Mouse (Mus musculus) embryonic facial prominence, embryonic 12.5 days (tissue): ENCODE results near the gene Gpr18. TPM values are rescaled to one million over a fixed set of nuclear protein-coding genes. Genes with fewer than 3 reads are reported as not detected.

ENCODE experiments used
- ATAC-seq: fragments of 200-750 bp; cut with Nextera tagmentation; 2 replicates; pipeline ENCODE4 v1.8.0; 2017; ENCODE audit not compliant: insufficient number of reproducible peaks, insufficient read depth, low FRiP score, low TSS enrichment
- H3K27ac ChIP-seq: fragments of 300-500 bp; sonication (generic); 2 replicates; pipeline ENCODE4 v1.5.1; 2016; ENCODE audit warnings: mild to moderate bottlenecking
- H3K27me3 ChIP-seq: fragments of 300-500 bp; sonication (generic); 2 replicates; pipeline ENCODE4 v1.6.1; 2016; ENCODE audit warnings: mild to moderate bottlenecking, moderate library complexity
- H3K36me3 ChIP-seq: fragments of 300-500 bp; sonication (generic); 2 replicates; pipeline ENCODE4 v1.6.1; 2016; ENCODE audit warnings: mild to moderate bottlenecking
- H3K4me1 ChIP-seq: fragments of 300-500 bp; sonication (generic); 2 replicates; pipeline ENCODE4 v1.6.1; 2016
- H3K4me2 ChIP-seq: fragments of 300-500 bp; sonication (generic); replicated peaks from 2 replicates; pipeline ENCODE4 v1.6.1; 2016; ENCODE audit warnings: mild to moderate bottlenecking, moderate library complexity
- H3K4me3 ChIP-seq: fragments of 300-500 bp; sonication (generic); 2 replicates; pipeline ENCODE4 v1.5.1; 2016; ENCODE audit warnings: mild to moderate bottlenecking
- H3K9ac ChIP-seq: fragments of 300-500 bp; sonication (generic); 2 replicates; pipeline ENCODE4 v1.6.1; 2016; ENCODE audit warnings: mild to moderate bottlenecking, moderate library complexity
- H3K9me3 ChIP-seq: fragments of 300-500 bp; sonication (generic); 2 replicates; pipeline ENCODE4 v1.6.1; 2016; ENCODE audit warnings: mild to moderate bottlenecking, moderate library complexity
- WGBS: fragments of 180-500 bp; shearing (Covaris S2); methylation state at CpG from one replicate; pipeline ENCODE4 v1.1.7; 2016; 5-methylcytosine and 5-hydroxymethylcytosine counted together
- polyA plus RNA-seq: library from polyadenylated mRNA; unstranded; fragments of >200 nt; fragmentation: Nextera tagmentation; extraction: Ambion mirVana; gene quantifications from 2 replicates; pipeline ENCODE4 v1.2.1, GENCODE M21; 2016

Gpr18 gene
- polyA plus RNA-seq, 1 experiment from 2014 or later: 0.49 TPM

- no peak for ATAC-seq
- Histone ChIP-seq H3K9me3 (peaks cover 7% of the 10 kb centered on the region; the same call in 1 of the 2 replicates), H3K4me3 (no peak overlapping the region), H3K9ac (no peak overlapping the region), H3K27me3 (no peaks in the 10 kb centered on the region), H3K4me1 (no peaks in the 10 kb centered on the region), H3K36me3 (peaks cover 18% of the 10 kb centered on the region), H3K27ac (no peak overlapping the region), H3K4me2 (no peak overlapping the region)
- WGBS: 91% methylated on average over 3 of the region's 3 CpGs
Observed at GRCm38 (mm10) chr14:121931594-121931993, 16.0 kb upstream of the Gpr18 start.

GRCm38 (mm10) chr14:121930731-121931383 lies 15.3 kb upstream of the Gpr18 start:
- Histone ChIP-seq H3K9me3 (peaks cover 7% of the 10 kb centered on the region; the same call in 1 of the 2 replicates), H3K4me1 (no peaks in the 10 kb centered on the region), H3K4me2 (no peak overlapping the region), H3K27me3 (no peaks in the 10 kb centered on the region), H3K9ac (no peak overlapping the region), H3K27ac (no peak overlapping the region), H3K36me3 (peaks cover 18% of the 10 kb centered on the region), H3K4me3 (no peak overlapping the region)
- no peak for ATAC-seq
- 83% methylated on average over 7 of the region's 7 CpGs for WGBS

GRCm38 (mm10) chr14:121929243-121929951 lies 13.8 kb upstream of the Gpr18 start:
- no peak overlapping the region for H3K27ac ChIP-seq
- H3K4me1 ChIP-seq: no peaks in the 10 kb centered on the region
- no peak overlapping the region for H3K4me3 ChIP-seq
- no peaks in the 10 kb centered on the region for H3K27me3 ChIP-seq
- H3K9me3 ChIP-seq: no peaks in the 10 kb centered on the region
- no peak for ATAC-seq
- WGBS: 87% methylated on average over 12 of the region's 12 CpGs
- H3K4me2 ChIP-seq: no peak overlapping the region
- H3K9ac ChIP-seq: no peak overlapping the region
- peaks cover 12% of the 10 kb centered on the region for H3K36me3 ChIP-seq

GRCm38 (mm10) chr14:121928375-121929137 lies 13.0 kb upstream of the Gpr18 start:
- Histone ChIP-seq H3K4me1 (no peaks in the 10 kb centered on the region), H3K36me3 (peaks cover 4% of the 10 kb centered on the region), H3K9me3 (no peaks in the 10 kb centered on the region), H3K27me3 (no peaks in the 10 kb centered on the region), H3K4me3 (no peak overlapping the region), H3K27ac (no peak overlapping the region), H3K4me2 (no peak overlapping the region), H3K9ac (no peak overlapping the region)
- no peak for ATAC-seq
- 68% methylated on average over 8 of the region's 8 CpGs for WGBS

- Histone ChIP-seq H3K9ac (no peak overlapping the region), H3K9me3 (no peaks in the 10 kb centered on the region), H3K27me3 (no peaks in the 10 kb centered on the region), H3K4me3 (no peak overlapping the region), H3K4me1 (no peaks in the 10 kb centered on the region), H3K36me3 (peaks cover 3% of the 10 kb centered on the region; the same call in 1 of the 2 replicates), H3K4me2 (no peak overlapping the region), H3K27ac (no peak overlapping the region)
- no peak for ATAC-seq
- 90% methylated on average over 8 of the region's 8 CpGs for WGBS
Observed at GRCm38 (mm10) chr14:121927451-121927850, 11.9 kb upstream of the Gpr18 start.

GRCm38 (mm10) chr14:121926901-121927300 lies 11.3 kb upstream of the Gpr18 start:
- no peak for ATAC-seq
- Histone ChIP-seq H3K4me2 (no peak overlapping the region), H3K4me1 (no peaks in the 10 kb centered on the region), H3K4me3 (no peak overlapping the region), H3K27me3 (no peaks in the 10 kb centered on the region), H3K9me3 (no peaks in the 10 kb centered on the region), H3K9ac (no peak overlapping the region), H3K27ac (no peak overlapping the region), H3K36me3 (no peaks in the 10 kb centered on the region)
- WGBS: 86% methylated on average over 6 of the region's 6 CpGs

- no peak overlapping the region for H3K4me2 ChIP-seq
- H3K36me3 ChIP-seq: no peaks in the 10 kb centered on the region; the same call in 1 of the 2 replicates
- H3K9ac ChIP-seq: no peak overlapping the region
- H3K27me3 ChIP-seq: no peaks in the 10 kb centered on the region
- H3K27ac ChIP-seq: no peak overlapping the region
- H3K9me3 ChIP-seq: no peaks in the 10 kb centered on the region
- 83% methylated on average over 6 of the region's 6 CpGs for WGBS
- H3K4me1 ChIP-seq: peaks cover 7% of the 10 kb centered on the region; the same call in 1 of the 2 replicates
- no peak for ATAC-seq
- H3K4me3 ChIP-seq: no peak overlapping the region
Observed at GRCm38 (mm10) chr14:121924876-121925275, 9.3 kb upstream of the Gpr18 start.

GRCm38 (mm10) chr14:121922731-121923130 lies 7.2 kb upstream of the Gpr18 start:
- no peak for ATAC-seq
- Histone ChIP-seq H3K4me2 (no peak overlapping the region), H3K36me3 (peaks cover 5% of the 10 kb centered on the region), H3K27me3 (no peaks in the 10 kb centered on the region), H3K4me3 (no peak overlapping the region), H3K27ac (no peak overlapping the region), H3K9me3 (no peaks in the 10 kb centered on the region), H3K9ac (no peak overlapping the region), H3K4me1 (peaks cover 7% of the 10 kb centered on the region; the same call in 1 of the 2 replicates)
- WGBS: 88% methylated on average over 4 of the region's 4 CpGs

- peaks cover 11% of the 10 kb centered on the region for H3K36me3 ChIP-seq
- no peak overlapping the region for H3K27ac ChIP-seq
- H3K4me3 ChIP-seq: no peak overlapping the region
- no peaks in the 10 kb centered on the region for H3K27me3 ChIP-seq
- peaks cover 7% of the 10 kb centered on the region; the same call in 1 of the 2 replicates for H3K4me1 ChIP-seq
- H3K9me3 ChIP-seq: no peaks in the 10 kb centered on the region
- no peak for ATAC-seq
- no peak overlapping the region for H3K9ac ChIP-seq
- no peak overlapping the region for H3K4me2 ChIP-seq
- 84% methylated on average over 4 of the region's 4 CpGs for WGBS
Observed at GRCm38 (mm10) chr14:121922016-121922415, 6.4 kb upstream of the Gpr18 start.

GRCm38 (mm10) chr14:121920511-121921124 lies 5.0 kb upstream of the Gpr18 start:
- WGBS: 83% methylated on average over 12 of the region's 12 CpGs
- Histone ChIP-seq H3K9me3 (no peaks in the 10 kb centered on the region), H3K4me1 (peaks cover 7% of the 10 kb centered on the region; the same call in 1 of the 2 replicates), H3K4me2 (no peak overlapping the region), H3K36me3 (peaks cover 21% of the 10 kb centered on the region), H3K27ac (peak overlapping the region; percentile 11; the same call in 1 of the 2 replicates), H3K4me3 (no peak overlapping the region), H3K9ac (no peak overlapping the region), H3K27me3 (no peaks in the 10 kb centered on the region)
- ATAC-seq: peak; percentile 35; the same call in 1 of the 2 replicates

- Histone ChIP-seq H3K4me1 (peaks cover 7% of the 10 kb centered on the region; the same call in 1 of the 2 replicates), H3K4me2 (no peak overlapping the region), H3K4me3 (no peak overlapping the region), H3K27me3 (no peaks in the 10 kb centered on the region), H3K9ac (no peak overlapping the region), H3K27ac (no peak overlapping the region), H3K36me3 (peaks cover 21% of the 10 kb centered on the region), H3K9me3 (no peaks in the 10 kb centered on the region)
- ATAC-seq: no peak
- WGBS: 24% methylated on average over 3 of the region's 3 CpGs
Observed at GRCm38 (mm10) chr14:121919752-121920151, 4.2 kb upstream of the Gpr18 start.
